Mouse (Mus musculus) heart, embryonic 11.5 days (tissue): ENCODE measurements around the gene Polr3g. TPM values are rescaled to one million over a fixed set of nuclear protein-coding genes. Genes with fewer than 3 reads are reported as not detected.

Experiments used
- ATAC-seq: fragments of 200-750 bp; cut with Nextera tagmentation; replicated peaks from 2 replicates; pipeline ENCODE4 v1.8.0; 2017; ENCODE audit warnings: moderate library complexity; ENCODE audit not compliant: insufficient number of reproducible peaks, low FRiP score, low TSS enrichment
- H3K27ac ChIP-seq: fragments of 300-500 bp; sonication (generic); 2 replicates; pipeline ENCODE4 v1.5.1; 2014; ENCODE audit warnings: mild to moderate bottlenecking, low read depth, low read length
- H3K27me3 ChIP-seq: fragments of 300-500 bp; sonication (generic); 2 replicates; pipeline ENCODE4 v1.6.1; 2014; ENCODE audit warnings: mild to moderate bottlenecking, low read length, mixed read lengths; ENCODE audit not compliant: control insufficient read depth, insufficient read depth
- H3K36me3 ChIP-seq: fragments of 300-500 bp; sonication (generic); 2 replicates; pipeline ENCODE4 v1.6.1; 2014; ENCODE audit warnings: mild to moderate bottlenecking, low read length, moderate library complexity, mixed read lengths; ENCODE audit not compliant: control insufficient read depth, insufficient read depth
- H3K4me1 ChIP-seq: fragments of 300-500 bp; sonication (generic); 2 replicates; pipeline ENCODE4 v1.6.1; 2014; ENCODE audit warnings: low read length; ENCODE audit not compliant: control insufficient read depth, insufficient read depth
- H3K4me2 ChIP-seq: fragments of 300-500 bp; sonication (generic); 2 replicates; pipeline ENCODE4 v1.6.1; 2014; ENCODE audit warnings: mild to moderate bottlenecking, moderate library complexity
- H3K4me3 ChIP-seq: fragments of 300-500 bp; sonication (generic); 2 replicates; pipeline ENCODE4 v1.5.1; 2014; ENCODE audit warnings: low read depth, low read length
- H3K9ac ChIP-seq: fragments of 300-500 bp; sonication (generic); 2 replicates; pipeline ENCODE4 v1.6.1; 2014; ENCODE audit warnings: mild to moderate bottlenecking, low read depth, low read length, moderate library complexity
- H3K9me3 ChIP-seq: fragments of 300-500 bp; sonication (generic); replicated peaks from 2 replicates; pipeline ENCODE4 v1.6.1; 2016; ENCODE audit warnings: low read length; ENCODE audit not compliant: control insufficient read depth
- WGBS: fragments of 180-500 bp; shearing (Covaris S2); extraction: QIAGEN DNeasy Blood & Tissue Kit; methylation state at CpG from one replicate; pipeline ENCODE4 v1.1.7; 2014; ENCODE audit not compliant: insufficient replicate concordance; 5-methylcytosine and 5-hydroxymethylcytosine counted together
- polyA plus RNA-seq: library from polyadenylated mRNA; unstranded; fragments of >200 nt; fragmentation: Nextera tagmentation; extraction: Ambion mirVana; gene quantifications from 2 replicates; pipeline ENCODE4 v1.2.1, GENCODE M21; 2014

Polr3g gene
- polyA plus RNA-seq, 1 experiment from 2014 or later: 26.2 TPM

DNA sequence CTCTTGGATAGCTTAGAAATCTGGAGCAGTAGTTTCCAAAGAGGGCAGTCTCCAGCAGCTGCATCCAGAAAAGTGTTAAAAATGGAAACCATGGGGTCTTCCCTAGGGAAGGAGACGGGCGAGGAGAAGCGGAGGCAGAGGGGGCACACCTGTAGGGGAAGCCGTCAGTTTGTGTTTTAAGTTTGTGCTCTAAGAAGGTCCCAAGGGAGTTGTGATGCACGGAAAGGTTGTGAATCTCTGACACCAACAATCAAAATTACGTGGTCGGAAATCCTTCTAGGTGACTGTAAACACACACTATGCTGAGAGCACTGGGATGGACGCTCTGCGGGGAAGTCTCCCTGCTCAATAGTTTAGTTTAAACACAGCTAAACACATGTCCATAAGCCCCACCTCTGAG is 7.2 kb downstream of the Polr3g start:
- Histone ChIP-seq H3K4me3 (no peak overlapping the region), H3K9ac (no peak overlapping the region), H3K27me3 (no peaks in the 10 kb centered on the region), H3K9me3 (no peaks in the 10 kb centered on the region), H3K27ac (no peak overlapping the region), H3K4me2 (no peak overlapping the region), H3K36me3 (no peaks in the 10 kb centered on the region; the same call in 1 of the 2 replicates), H3K4me1 (no peaks in the 10 kb centered on the region)
- WGBS: 87% methylated on average over 9 of the region's 9 CpGs
- ATAC-seq: no peak

GRCm38 (mm10) chr13:81703148-81703547 is 7.7 kb downstream of the Polr3g start:
- Histone ChIP-seq H3K9ac (no peak overlapping the region), H3K27me3 (no peaks in the 10 kb centered on the region), H3K27ac (no peak overlapping the region), H3K9me3 (no peaks in the 10 kb centered on the region), H3K4me1 (no peaks in the 10 kb centered on the region), H3K36me3 (no peaks in the 10 kb centered on the region; the same call in 1 of the 2 replicates), H3K4me2 (no peak overlapping the region), H3K4me3 (no peak overlapping the region)
- 83% methylated on average over 7 of the region's 7 CpGs for WGBS
- ATAC-seq: no peak

DNA sequence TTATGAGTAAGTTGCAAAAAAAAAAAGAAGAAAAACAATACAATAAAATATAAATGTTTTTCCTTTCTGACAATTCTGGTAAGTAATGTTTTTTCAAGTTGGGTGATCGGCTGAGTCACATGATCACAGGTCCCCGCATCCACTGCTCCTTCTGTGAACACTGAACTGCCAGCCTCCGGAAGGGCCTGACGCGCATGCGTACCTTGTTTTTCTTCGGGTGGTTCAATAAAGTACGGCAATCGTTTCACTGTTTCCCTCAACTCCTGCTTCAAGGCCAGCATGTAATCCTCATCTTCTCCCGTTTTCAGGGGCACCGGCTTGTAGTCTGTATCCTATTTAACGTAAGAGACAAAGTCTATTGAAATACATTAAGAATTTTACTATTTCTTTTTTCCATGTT is 16.4 kb downstream of the Polr3g start:
- ATAC-seq: no peak
- Histone ChIP-seq H3K4me3 (no peak overlapping the region), H3K27ac (no peak overlapping the region), H3K4me1 (peaks cover 9% of the 10 kb centered on the region; the same call in 1 of the 2 replicates), H3K9ac (no peak overlapping the region), H3K9me3 (no peaks in the 10 kb centered on the region), H3K27me3 (no peaks in the 10 kb centered on the region), H3K4me2 (no peak overlapping the region), H3K36me3 (peaks cover 6% of the 10 kb centered on the region; the same call in 1 of the 2 replicates)
- WGBS: 95% methylated on average over 12 of the region's 12 CpGs

GRCm38 (mm10) chr13:81691606-81692005 is 19.2 kb downstream of the Polr3g start:
- 42% methylated on average over 9 of the region's 9 CpGs for WGBS

DNA sequence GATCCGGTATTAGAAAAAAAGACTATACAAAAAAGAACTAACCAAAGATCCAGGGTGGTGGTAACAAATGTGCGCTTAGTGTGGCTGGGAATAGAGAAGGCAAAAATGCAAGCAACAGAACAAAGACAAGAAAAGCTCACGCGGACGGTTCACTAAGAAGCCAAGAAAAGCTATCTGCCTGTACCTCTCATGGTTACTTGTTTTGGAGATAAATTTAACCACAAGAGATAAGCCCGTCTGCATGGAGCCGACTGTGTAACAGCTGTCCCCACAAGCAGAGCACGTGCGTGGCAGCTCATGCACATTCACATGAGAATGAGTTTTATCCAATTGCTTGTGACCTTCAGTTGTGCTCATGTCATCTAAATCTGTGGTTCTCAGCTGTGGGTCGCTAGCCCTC is 20.3 kb downstream of the Polr3g start:
- no peak; the same call in 1 of the 2 replicates for ATAC-seq
- Histone ChIP-seq H3K4me3 (no peak overlapping the region), H3K27me3 (no peaks in the 10 kb centered on the region), H3K4me2 (0 out of 2 replicates have a peak overlapping the region, but pooled peaks have one; percentile 24), H3K4me1 (peaks cover 9% of the 10 kb centered on the region; the same call in 1 of the 2 replicates), H3K9ac (no peak overlapping the region), H3K9me3 (no peaks in the 10 kb centered on the region), H3K27ac (peak overlapping the region; percentile 41; the same call in 1 of the 2 replicates), H3K36me3 (peaks cover 3% of the 10 kb centered on the region; the same call in 1 of the 2 replicates)
- WGBS: 29% methylated on average over 10 of the region's 10 CpGs

More at GRCm38 (mm10) chr13:81691606-81692005, 19.2 kb downstream of the Polr3g start:
- no peak overlapping the region for H3K4me3 ChIP-seq
- no peak overlapping the region for H3K9ac ChIP-seq
- peaks cover 9% of the 10 kb centered on the region; the same call in 1 of the 2 replicates for H3K4me1 ChIP-seq
- no peaks in the 10 kb centered on the region for H3K27me3 ChIP-seq
- 0 out of 2 replicates have a peak, but pooled peaks cover 3% of the 10 kb centered on the region for H3K36me3 ChIP-seq
- ATAC-seq: peak; percentile 71
- H3K4me2 ChIP-seq: no peak overlapping the region
- peak overlapping the region; percentile 55 for H3K27ac ChIP-seq
- no peaks in the 10 kb centered on the region for H3K9me3 ChIP-seq

DNA sequence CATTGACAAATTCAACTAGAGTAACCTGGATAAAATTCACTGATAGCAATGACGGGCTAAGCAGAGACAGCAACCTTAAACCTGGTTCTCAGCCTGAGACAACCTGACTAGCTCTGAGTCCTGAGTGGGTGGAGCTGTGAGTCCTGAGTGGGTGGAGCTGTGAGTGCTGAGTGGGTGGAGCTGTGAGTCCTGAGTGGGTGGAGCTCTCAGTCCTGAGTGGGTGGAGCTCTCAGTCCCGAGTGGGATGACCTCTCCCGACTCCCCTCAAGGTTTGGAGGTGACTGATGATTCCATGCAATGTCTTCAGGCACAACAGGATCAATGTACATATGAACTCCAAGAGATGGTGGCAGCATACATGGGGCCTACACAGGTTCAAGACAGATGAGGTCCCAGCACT is 21.2 kb downstream of the Polr3g start:
- ATAC-seq: peak; percentile 58; the same call in 1 of the 2 replicates
- no peaks in the 10 kb centered on the region for H3K9me3 ChIP-seq
- H3K4me3 ChIP-seq: no peak overlapping the region
- 90% methylated on average over 3 of the region's 3 CpGs for WGBS
- no peak overlapping the region for H3K9ac ChIP-seq
- H3K4me2 ChIP-seq: no peak overlapping the region
- no peak overlapping the region for H3K27ac ChIP-seq
- peaks cover 9% of the 10 kb centered on the region; the same call in 1 of the 2 replicates for H3K4me1 ChIP-seq
- peaks cover 3% of the 10 kb centered on the region; the same call in 1 of the 2 replicates for H3K36me3 ChIP-seq
- H3K27me3 ChIP-seq: no peaks in the 10 kb centered on the region

GRCm38 (mm10) chr13:81684884-81685283 is 25.9 kb downstream of the Polr3g start:
- H3K9me3 ChIP-seq: no peaks in the 10 kb centered on the region
- H3K4me1 ChIP-seq: no peaks in the 10 kb centered on the region; the same call in 1 of the 2 replicates
- no peak overlapping the region for H3K4me2 ChIP-seq
- no peak overlapping the region for H3K9ac ChIP-seq
- no peak overlapping the region for H3K27ac ChIP-seq
- ATAC-seq: no peak
- 77% methylated on average over 3 of the region's 3 CpGs for WGBS
- H3K4me3 ChIP-seq: no peak overlapping the region
- H3K36me3 ChIP-seq: peaks cover 5% of the 10 kb centered on the region; the same call in 1 of the 2 replicates
- no peaks in the 10 kb centered on the region for H3K27me3 ChIP-seq

GRCm38 (mm10) chr13:81684258-81684657 is 26.6 kb downstream of the Polr3g start:
- Histone ChIP-seq H3K4me1 (no peaks in the 10 kb centered on the region), H3K36me3 (peaks cover 2% of the 10 kb centered on the region; the same call in 1 of the 2 replicates), H3K9ac (no peak overlapping the region), H3K27ac (no peak overlapping the region), H3K27me3 (no peaks in the 10 kb centered on the region), H3K4me3 (no peak overlapping the region), H3K4me2 (no peak overlapping the region), H3K9me3 (no peaks in the 10 kb centered on the region)
- no peak for ATAC-seq
- 71% methylated on average over 5 of the region's 5 CpGs for WGBS

- Histone ChIP-seq H3K9me3 (no peaks in the 10 kb centered on the region), H3K4me2 (no peak overlapping the region), H3K4me1 (no peaks in the 10 kb centered on the region), H3K27ac (no peak overlapping the region), H3K36me3 (peaks cover 2% of the 10 kb centered on the region; the same call in 1 of the 2 replicates), H3K9ac (no peak overlapping the region), H3K27me3 (no peaks in the 10 kb centered on the region), H3K4me3 (no peak overlapping the region)
- 82% methylated on average over 3 of the region's 3 CpGs for WGBS
- no peak for ATAC-seq
Measured at GRCm38 (mm10) chr13:81683107-81683506, 27.7 kb downstream of the Polr3g start.
